ENCODE assay signal across 1 mouse cellular context in the genomic region with DNA sequence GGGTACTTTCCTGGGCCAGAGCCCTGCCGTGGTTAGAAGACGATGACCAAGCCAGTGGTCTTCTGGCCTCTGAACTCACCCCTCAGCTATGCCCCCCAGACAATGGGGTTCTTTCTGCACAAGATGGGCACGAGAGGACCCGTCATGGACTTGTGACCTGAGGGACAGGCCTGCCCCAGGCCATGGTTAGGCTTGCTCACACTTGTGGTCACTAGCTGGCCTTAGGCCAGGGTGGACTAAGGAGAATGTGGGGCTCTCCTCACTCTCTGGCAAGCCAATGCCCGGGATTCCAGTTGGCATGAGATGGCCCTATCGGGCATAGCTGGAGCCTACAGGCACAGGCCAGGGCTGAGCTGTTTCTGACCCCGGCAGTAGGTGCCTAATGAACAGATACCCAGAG.
TF ChIP-seq lines count a peak whose summit lies in the region.

No protein-coding gene starts in this region.

TF ChIP-seq in CH12.LX, 34 proteins besides CTCF, POLR2A, EP300 and RAD21 (continued from another document):
- no peak for TF ChIP-seq GABPA (IDR thresholded peaks at IDR 0.05; ENCODE audit: insufficient replicate concordance, low read depth, low read length)
- TF ChIP-seq MEF2A (IDR thresholded peaks at IDR 0.05; ENCODE audit: borderline replicate concordance, low read depth, low read length), result no peak
- no peak for TF ChIP-seq E2F4 (IDR thresholded peaks at IDR 0.05; ENCODE audit: insufficient replicate concordance, low read depth, low read length)
- no peak for TF ChIP-seq ETS1 (conservative IDR thresholded peaks at IDR 0.05; ENCODE audit: low read depth, low read length)
- no peak for TF ChIP-seq ZNF384 (IDR thresholded peaks at IDR 0.05; ENCODE audit: low read depth, low read length)
- TF ChIP-seq USF2 (conservative IDR thresholded peaks at IDR 0.05; ENCODE audit: low read depth, low read length), result no peak
- TF ChIP-seq JUND (conservative IDR thresholded peaks at IDR 0.05; ENCODE audit: low read depth, low read length), result no peak
- no peak for TF ChIP-seq MAFK (IDR thresholded peaks at IDR 0.05; ENCODE audit: insufficient replicate concordance, low read length)
- no peak for TF ChIP-seq CHD2 (IDR thresholded peaks at IDR 0.05; ENCODE audit: low read length)
- no peak for TF ChIP-seq CHD1 (IDR thresholded peaks at IDR 0.05; ENCODE audit: low read depth, low read length)
- no peak for TF ChIP-seq NELFE (IDR thresholded peaks at IDR 0.05; ENCODE audit: low read depth, low read length)
- no peak for TF ChIP-seq SMC3 (IDR thresholded peaks at IDR 0.05; ENCODE audit: low read depth, low read length)
- no peak for TF ChIP-seq MYC (IDR thresholded peaks at IDR 0.05; ENCODE audit: low read depth, low read length)
- TF ChIP-seq JUN (IDR thresholded peaks at IDR 0.05; ENCODE audit: insufficient read depth, low read depth, low read length), result no peak
TF ChIP-seq in CH12.LX: peak in this region for 0.
